Mouse (Mus musculus): ENCODE measurements around the gene Vipas39.

GRCm38 (mm10) chr12:87284268-87284667 lies 18.2 kb upstream of the Vipas39 start:
- TF ChIP-seq POLR2A (IDR thresholded peaks at IDR 0.05; ENCODE audit: borderline replicate concordance, insufficient read depth, low read length) (no peak), CTCF (IDR thresholded peaks at IDR 0.05; ENCODE audit: borderline replicate concordance, insufficient read depth, low read depth, low read length) (no peak)
